Mouse (Mus musculus) heart, postnatal 36 days (tissue): ENCODE measurements around the gene Cox17. TPM values are rescaled to one million over a fixed set of nuclear protein-coding genes. Genes with fewer than 3 reads are reported as not detected.

ENCODE experiments used
- DNase-seq, 2 experiments: peaks; one replicate each; pipeline ENCODE4 v3.0.0; 2021 to 2022
- intact Hi-C: fragments of 180-260 bp; cut with DNase I; formaldehyde crosslinking; loops from one replicate; pipeline ENCODE4 v1.15.1; 2025
- total RNA-seq, 2 experiments: library from RNA; stranded (reverse); gene quantifications; 2 replicates each; pipeline ENCODE4 v1.2.3; 2021

Cox17 gene
- total RNA-seq, 2 experiments from 2014 or later, result 313 to 334 TPM

DNA sequence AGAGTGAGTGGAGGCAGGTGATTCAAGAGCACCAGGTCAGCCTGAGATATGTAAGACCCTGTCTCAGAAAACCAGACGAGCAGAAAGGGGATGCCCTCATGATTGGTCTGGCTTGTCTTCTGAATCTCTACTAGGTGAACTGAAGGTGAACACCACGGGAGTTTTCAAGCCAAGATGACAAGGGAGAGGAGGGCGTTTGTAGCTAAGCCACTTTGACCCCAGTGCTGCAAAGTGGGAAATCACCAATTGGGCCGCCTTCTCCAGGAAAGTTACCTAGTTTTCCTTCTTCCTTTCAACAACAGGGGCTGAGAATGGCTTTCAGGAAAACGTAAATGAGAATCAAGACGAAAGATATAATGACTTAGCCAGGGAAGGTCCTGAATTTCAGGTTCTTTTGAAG is 42.0 kb downstream of the Cox17 start:
- intact Hi-C loops, result no loop called here
- no peak for DNase-seq

DNA sequence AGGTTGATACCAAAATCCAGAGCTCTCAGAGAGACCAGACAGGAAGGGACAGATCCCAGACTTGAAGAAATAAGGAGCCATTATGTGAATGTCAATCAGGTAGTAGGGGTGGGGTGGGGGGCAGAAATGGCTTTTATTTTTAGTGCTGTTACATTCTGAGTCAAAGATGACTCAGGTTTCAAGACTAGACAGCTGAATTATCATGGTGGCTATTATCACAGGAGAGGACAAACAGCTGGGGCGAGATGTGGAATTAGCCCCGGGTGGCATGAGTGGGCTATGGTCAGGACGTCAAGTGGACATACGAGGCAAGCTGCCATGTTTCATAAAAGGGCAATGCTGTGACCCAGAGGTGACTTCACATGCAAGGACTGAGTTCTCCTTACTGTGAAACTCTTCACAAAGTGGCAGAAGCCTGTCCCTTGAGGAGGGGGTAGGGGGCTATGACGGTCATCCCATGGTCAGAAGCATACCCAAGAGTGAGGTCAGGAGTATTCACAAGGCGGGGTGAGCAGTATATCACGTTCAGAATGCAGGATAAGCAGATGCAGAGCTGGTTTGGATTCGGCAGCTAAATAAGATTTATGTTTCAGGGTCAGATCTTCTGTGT is 42.6 kb downstream of the Cox17 start:
- DNase-seq, result no peak
- intact Hi-C loops, result no loop called here

DNA sequence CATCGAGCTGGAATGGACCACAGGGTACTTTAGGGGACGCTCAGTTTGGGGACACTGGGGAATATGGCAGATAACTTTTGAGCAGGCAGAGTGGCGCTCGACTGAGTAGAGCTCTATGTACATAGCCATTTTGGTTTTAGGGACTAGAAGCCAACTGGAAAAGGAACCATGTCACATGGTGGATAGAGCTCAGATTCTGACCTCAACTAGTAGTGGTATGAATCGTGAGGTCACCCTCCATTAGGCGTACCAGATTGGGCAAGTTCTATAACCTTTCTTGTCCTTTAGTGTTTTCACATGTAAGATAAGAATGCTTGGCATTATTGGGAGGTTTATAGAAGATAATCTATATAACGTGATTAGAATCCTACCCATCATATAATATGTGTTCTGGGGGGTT is 43.5 kb downstream of the Cox17 start:
- intact Hi-C loops, result loop anchor here (5.0 kb wide), 1 partner anchor 62 kb away; the partner anchor contains the start of gene Adprh
- DNase-seq, result no peak

- DNase-seq, result peak; percentile 72 to 80
- intact Hi-C loops, result loop anchor here (5.0 kb wide), 1 partner anchor 60 kb away; the partner anchor contains the start of gene Adprh
Measured at GRCm38 (mm10) chr16:38392126-38392894, 45.5 kb downstream of the Cox17 start.

DNA sequence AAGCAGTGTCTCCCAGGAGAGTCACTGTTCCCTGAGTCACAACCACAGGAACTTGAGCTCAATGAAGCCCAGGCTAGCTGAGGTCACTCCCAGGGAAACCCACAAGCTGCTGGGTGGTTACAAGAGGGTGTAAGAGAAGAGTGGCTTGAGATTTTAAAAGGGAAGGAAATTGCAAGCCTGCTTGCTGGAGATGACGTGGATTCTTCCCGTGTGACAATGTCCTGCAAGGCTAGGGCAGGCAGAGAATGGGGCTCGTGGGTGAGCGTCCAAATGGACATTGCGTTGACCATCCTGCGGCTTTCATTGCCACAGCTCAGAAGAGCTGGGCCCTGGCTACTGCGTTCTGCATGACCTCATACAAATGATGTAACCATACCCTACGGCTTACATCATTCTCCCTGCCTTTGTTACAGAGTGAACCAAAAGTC is 47.4 kb downstream of the Cox17 start:
- no peak for DNase-seq

GRCm38 (mm10) chr16:38395060-38395730 is 48.4 kb downstream of the Cox17 start:
- intact Hi-C loops, result loop anchor here (2.0 kb wide), 1 partner anchor 34 kb away; no protein-coding TSS in a partner anchor
- DNase-seq, result no peak

More for the DNA sequence above, 47.4 kb downstream of the Cox17 start:
- intact Hi-C loops, result loop anchor here (2.0 to 5.0 kb wide), 2 partner anchors 35 to 58 kb away; partner anchors contain the start of gene Adprh

GRCm38 (mm10) chr16:38396155-38396554 is 49.4 kb downstream of the Cox17 start:
- peak; percentile 60 to 65 for DNase-seq
- intact Hi-C loops, result no loop called here

- no peak for DNase-seq
- intact Hi-C loops, result no loop called here
Measured at GRCm38 (mm10) chr16:38398266-38398665, 51.5 kb downstream of the Cox17 start.

- DNase-seq, result no peak
- intact Hi-C loops, result no loop called here
Measured at GRCm38 (mm10) chr16:38399076-38399475, 52.3 kb downstream of the Cox17 start.

DNA sequence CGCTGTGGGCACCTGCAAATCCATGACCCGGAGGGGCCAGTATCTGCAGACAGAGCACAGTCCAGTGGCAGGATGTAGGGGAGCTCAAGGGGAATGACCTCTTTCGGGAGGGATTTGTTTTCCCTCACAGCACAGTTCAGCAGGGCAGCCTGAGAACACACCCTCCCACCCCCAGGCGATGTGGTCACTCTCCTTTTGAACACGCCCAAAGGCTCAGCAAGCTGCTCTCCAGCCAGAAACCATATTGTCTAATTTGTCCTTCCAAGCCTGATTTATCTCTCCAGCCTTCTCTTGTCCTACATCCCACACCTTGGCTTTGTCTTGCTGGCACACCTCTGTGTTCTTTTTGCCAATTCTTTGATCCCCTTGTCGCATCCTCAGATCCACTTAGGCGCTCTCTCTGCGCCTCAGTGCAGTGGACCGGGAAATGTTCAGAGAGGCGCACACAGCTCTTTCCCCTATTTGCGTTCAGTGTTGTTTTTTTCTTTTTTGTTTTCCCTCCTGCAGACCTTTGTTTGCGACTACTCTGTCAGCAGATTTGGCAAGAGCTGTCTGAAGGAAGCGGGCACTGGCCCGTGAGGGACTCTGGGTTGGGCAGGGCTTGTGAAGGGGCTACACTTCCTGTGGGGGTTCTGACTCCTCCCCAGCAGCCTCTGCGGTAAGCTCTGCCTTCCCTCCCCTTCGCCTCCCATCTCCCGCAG is 52.9 kb downstream of the Cox17 start:
- DNase-seq, result peak; percentile 39 to 48
- intact Hi-C loops, result no loop called here

GRCm38 (mm10) chr16:38400311-38400960 is 53.6 kb downstream of the Cox17 start:
- no peak for DNase-seq

DNA sequence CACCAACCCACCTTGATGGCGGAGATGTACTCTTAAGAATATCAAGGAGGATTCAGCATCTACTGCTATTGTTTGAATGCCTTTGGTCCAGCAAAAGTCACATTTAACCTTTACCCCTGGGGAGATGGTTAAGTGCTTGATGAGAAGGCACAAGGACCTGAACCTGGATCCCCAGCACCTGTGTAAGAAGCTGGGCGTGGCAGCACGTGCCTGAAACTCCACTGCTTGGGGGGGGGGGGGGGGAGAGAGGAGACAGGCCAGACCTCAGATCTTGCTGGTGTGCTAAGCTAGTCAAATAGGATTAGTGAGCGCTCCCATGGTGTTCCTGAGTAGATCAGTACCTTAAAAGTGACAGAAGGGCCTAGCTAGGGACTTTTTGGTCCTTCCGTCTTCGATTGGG is 54.7 kb downstream of the Cox17 start:
- intact Hi-C loops, result no loop called here
- no peak for DNase-seq

More at GRCm38 (mm10) chr16:38400311-38400960, 53.6 kb downstream of the Cox17 start:
- intact Hi-C loops, result no loop called here

Other genes starting within 250 kb of the Cox17 start
- not detected for gene Nr1i2, start 52.2 kb upstream of the Cox17 start, total RNA-seq
- gene Maats1, start 4.8 kb upstream of the Cox17 start, total RNA-seq, result not detected
- gene Gm21987, start within 50 bp of the Cox17 start, total RNA-seq, result not detected
- gene Popdc2, start 15.2 kb downstream of the Cox17 start, total RNA-seq, result 100 to 1,000 TPM; 442 to 516 TPM
- 10 to 100 TPM in 1 of 2 experiments, 1 to 10 TPM in 1; 9.1 to 10.1 TPM for gene Pla1a, start 86.2 kb downstream of the Cox17 start, total RNA-seq
- 10 to 100 TPM; 22.8 to 23.1 TPM for gene Adprh, start 105.7 kb downstream of the Cox17 start, total RNA-seq
- gene Cd80, start 108.6 kb downstream of the Cox17 start, total RNA-seq, result under 1 TPM; 0.56 to 0.79 TPM
- 10 to 100 TPM; 62.4 to 74.4 TPM for gene Timmdc1, start 175.7 kb downstream of the Cox17 start, total RNA-seq
- gene Poglut1, start 203.3 kb downstream of the Cox17 start, total RNA-seq, result 10 to 100 TPM; 10.4 to 11.2 TPM
- gene Tmem39a, start 211.7 kb downstream of the Cox17 start, total RNA-seq, result 10 to 100 TPM; 15.3 to 20.8 TPM